Comparison of ENCODE assay signal across 8 mouse cellular contexts in the genomic region with DNA sequence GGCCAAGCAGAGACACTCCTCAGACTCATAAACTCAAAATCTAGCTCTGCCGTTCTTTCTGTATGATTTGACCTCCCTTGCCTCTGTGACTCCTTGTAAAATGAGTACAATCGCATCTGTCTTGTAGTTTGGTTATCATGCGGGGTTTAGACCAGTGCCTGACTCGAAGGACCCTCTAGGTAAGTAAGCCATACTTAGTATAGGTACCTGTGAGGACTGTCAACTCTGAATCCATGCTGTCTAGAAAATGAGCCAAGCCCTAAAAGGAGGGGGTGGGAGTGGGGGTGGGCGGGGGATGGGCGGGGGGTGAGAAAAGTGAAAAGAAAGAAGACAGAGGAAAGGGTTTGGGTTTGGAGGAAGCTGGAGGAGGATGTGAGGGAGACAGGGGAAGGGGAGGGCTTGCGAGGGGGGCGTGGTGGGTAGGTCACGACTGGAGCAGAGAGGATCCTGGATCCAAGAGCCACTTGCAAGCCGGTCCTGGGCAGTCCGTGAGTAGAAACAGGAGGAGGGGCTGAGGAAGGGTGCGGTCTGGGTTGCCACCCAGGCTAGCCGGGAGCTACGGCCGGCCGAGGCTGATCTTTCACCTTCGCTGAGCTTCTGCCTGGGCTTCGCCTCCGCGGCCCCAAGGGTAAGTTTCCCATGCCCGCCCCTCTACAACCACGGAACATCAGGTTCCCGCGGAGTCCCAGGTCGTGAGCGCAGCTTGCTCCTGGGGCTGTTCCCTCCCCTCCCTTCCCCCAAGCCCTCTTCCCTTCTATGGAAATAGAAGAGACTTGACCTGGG. TPM values are rescaled to one million over a fixed set of nuclear protein-coding genes. Genes with fewer than 3 reads are reported as not detected.
DNase-seq lines count a peak whose midpoint lies in the region; ATAC-seq and TF ChIP-seq lines count a peak whose summit lies in the region.

A gene (plus strand): TSS at position 404 of the 783 bp plus-strand sequence.

- H3K27me3 ChIP-seq in heart, adult 2 months (ENCODE audit: control insufficient read depth, insufficient read depth, low read length): no peaks in the 10 kb centered on the region
- peaks cover 6% of the 10 kb centered on the region for H3K27me3 ChIP-seq in liver, embryonic 11.5 days (replicated peaks; ENCODE audit: control insufficient read depth, insufficient read depth, low read length)

- intact Hi-C loops in left cerebral cortex, adult 2 months (cut with DNase I): no loop called here
- intact Hi-C loops in heart, adult 2 months (cut with DNase I): loop anchor here (2.0 to 5.0 kb wide), 4 partner anchors 14 to 204 kb away; a partner anchor contains a TSS

- WGBS in heart, adult 2 months: 6% methylated on average over 26 of the region's 26 CpGs
- WGBS in liver, embryonic 11.5 days: 7% methylated on average over 26 of the region's 26 CpGs

- peak within 1 kb of the TSS; percentile 85 for H3K9ac ChIP-seq in heart, adult 2 months (ENCODE audit: low read depth, low read length)
- H3K9ac ChIP-seq in liver, embryonic 11.5 days (ENCODE audit: low read depth, low read length): no peak within 1 kb of the TSS

- H3K36me3 ChIP-seq in heart, adult 2 months (ENCODE audit: control insufficient read depth, insufficient read depth, low read length): peaks cover 10% of the 10 kb centered on the region
- no peaks in the 10 kb centered on the region for H3K36me3 ChIP-seq in liver, embryonic 11.5 days (ENCODE audit: control insufficient read depth, insufficient read depth, low read length)

- H3K9me3 ChIP-seq in liver, embryonic 11.5 days (ENCODE audit: control insufficient read depth, low read length): no peaks in the 10 kb centered on the region

- no peak for TF ChIP-seq EP300 in heart, adult 2 months (IDR thresholded peaks at IDR 0.05; ENCODE audit: insufficient read depth, low read depth, low read length)

- DNase-seq in left cerebral cortex, adult 2 months (ENCODE audit: extremely low spot score in 1 of 2, low spot score in 2 of 2): no peak
- DNase-seq in left cerebral cortex, adult 11 months (ENCODE audit: low spot score): no peak
- peak; percentile 65 for DNase-seq in embryo, embryonic 11 days
- peak; percentile 74 to 80 for DNase-seq in heart, adult 2 months
- DNase-seq in kidney, adult 8-10 months: peak; percentile 54 to 59
- peak; percentile 56 for DNase-seq in liver, embryonic 11.5 days (ENCODE audit: low spot score)
- DNase-seq in cerebellum, adult 11-12 months: no peak

- peak; percentile 79 for ATAC-seq in liver, embryonic 11.5 days (replicated peaks; ENCODE audit: low FRiP score)
- peak; percentile 34; the same call in 1 of the 2 replicates for ATAC-seq in monocyte, adult 5-6 weeks (replicated peaks; ENCODE audit: insufficient number of reproducible peaks, low FRiP score, low TSS enrichment, poor library complexity, severe bottlenecking)

- peak within 1 kb of the TSS; percentile 73; the same call in 1 of the 2 replicates for H3K27ac ChIP-seq in left cerebral cortex, adult 2 months
- H3K27ac ChIP-seq in heart, adult 2 months: peak within 1 kb of the TSS; percentile 90
- H3K27ac ChIP-seq in liver, embryonic 11.5 days (ENCODE audit: low read depth, low read length): no peak within 1 kb of the TSS

- H3K4me3 ChIP-seq in left cerebral cortex, adult 2 months: peak within 1 kb of the TSS; percentile 43
- peak within 1 kb of the TSS; percentile 65 for H3K4me3 ChIP-seq in heart, adult 2 months
- peak within 1 kb of the TSS; percentile 47 for H3K4me3 ChIP-seq in liver, embryonic 11.5 days (ENCODE audit: low read depth, low read length)

- no peaks in the 10 kb centered on the region; the same call in 1 of the 2 replicates for H3K79me2 ChIP-seq in heart, adult 2 months (replicated peaks; ENCODE audit: control insufficient read depth, insufficient read depth, low read length)

- peak; percentile 70 for TF ChIP-seq POLR2A in heart, adult 2 months (IDR thresholded peaks at IDR 0.05; ENCODE audit: insufficient read depth, low read depth, low read length)

- TF ChIP-seq CTCF in left cerebral cortex, adult 2 months (IDR thresholded peaks at IDR 0.05): no peak
- no peak for TF ChIP-seq CTCF in heart, adult 2 months (IDR thresholded peaks at IDR 0.05)

- peaks cover 6% of the 10 kb centered on the region for H3K4me1 ChIP-seq in heart, adult 2 months (ENCODE audit: control insufficient read depth, insufficient read depth, low read length)
- H3K4me1 ChIP-seq in liver, embryonic 11.5 days (replicated peaks; ENCODE audit: control insufficient read depth, insufficient read depth, low read length): no peaks in the 10 kb centered on the region; the same call in 1 of the 2 replicates

- H3K4me2 ChIP-seq in liver, embryonic 11.5 days: peak within 1 kb of the TSS; percentile 69

RNA-seq across cellular contexts. Expression of the gene that starts here (rescaled TPM):
- 10 to 100 TPM; 13.5 to 18.9 TPM for total RNA-seq in left cerebral cortex, adult 2 months (2021)
- 10 to 100 TPM; 24.5 to 27.4 TPM for total RNA-seq in heart, adult 2 months (2021)
- polyA plus RNA-seq in heart, adult 2 months (2012; rRNA removed): 18.5 and 26.6 TPM in 2 replicates
- 24.6 and 25.8 TPM in 2 replicates for polyA plus RNA-seq in liver, embryonic 11.5 days (2014; fragmentation: Nextera tagmentation; extraction: Ambion mirVana)
- total RNA-seq in monocyte, adult 5-6 weeks (2017): 9.9 to 17.1 TPM (median 16.4 TPM) in 3 replicates

Comparison
In these comparisons a context has a peak if more than half of its experiments do, and no peak if none do; other contexts are left out.
1. DNase-seq: peak in embryo, embryonic 11 days (single experiment), heart, adult 2 months (2 of 2), kidney, adult 8-10 months (2 of 2) and liver, embryonic 11.5 days (single experiment); none in left cerebral cortex, adult 2 months (0 of 2), left cerebral cortex, adult 11 months (single experiment) and cerebellum, adult 11-12 months (single experiment).
2. Peak in every context shown above with its lines, with median percentiles within 50 percentile points of each other: H3K4me3 ChIP-seq.